Mouse (Mus musculus) liver, embryonic 14.5 days (tissue): ENCODE measurements at regions not wholly inside any gene's neighbourhood (a gene's known extent, or its start where the extent isn't known, plus 50 kb on each side); places are given as distances from the start of the nearest gene placed in this dataset.

Experiments used
- ATAC-seq: fragments of 200-750 bp; cut with Nextera tagmentation; 2 replicates; pipeline ENCODE4 v1.8.0; 2017; ENCODE audit warnings: moderate number of reproducible peaks, mild to moderate bottlenecking, moderate library complexity; ENCODE audit not compliant: insufficient read depth
- DNase-seq, 3 experiments: peaks; one replicate each; pipeline ENCODE4 v3.0.0-alpha.2; 2012 to 2013; ENCODE audit warnings: low read depth in 3 of 3, low spot score in 3 of 3
- H3K27ac ChIP-seq: fragments of 300-500 bp; sonication (generic); 2 replicates; pipeline ENCODE4 v1.5.1; 2014; ENCODE audit warnings: moderate library complexity, mild to moderate bottlenecking, control low read depth, inconsistent platforms
- H3K27me3 ChIP-seq: fragments of 300-500 bp; sonication (generic); 2 replicates; pipeline ENCODE4 v1.6.1; 2014; ENCODE audit warnings: mild to moderate bottlenecking, low read length, moderate library complexity; ENCODE audit not compliant: control insufficient read depth, insufficient read depth
- H3K36me3 ChIP-seq: fragments of 300-500 bp; sonication (generic); replicated peaks from 2 replicates; pipeline ENCODE4 v1.6.1; 2014; ENCODE audit warnings: low read depth; ENCODE audit not compliant: control insufficient read depth, insufficient read depth
- H3K4me1 ChIP-seq, 2 experiments: fragments of 200-500 bp in 1 of 2; fragments of 300-500 bp in 1 of 2; sonication (generic) in 1 of 2; replicated peaks; 2 replicates each; pipeline ENCODE4 v1.6.1; 2012 to 2014; ENCODE audit warnings: antibody characterized with exemption in 1 of 2, inconsistent platforms in 1 of 2, low read length in 1 of 2; ENCODE audit not compliant: control insufficient read depth in 2 of 2, insufficient read depth in 2 of 2
- H3K4me2 ChIP-seq: fragments of 300-500 bp; sonication (generic); 2 replicates; pipeline ENCODE4 v1.6.1; 2014; ENCODE audit warnings: low read depth, mild to moderate bottlenecking, control low read depth, moderate library complexity
- H3K4me3 ChIP-seq, 2 experiments: fragments of 200-500 bp in 1 of 2; fragments of 300-500 bp in 1 of 2; sonication (generic) in 1 of 2; 2 replicates each; pipeline ENCODE4 v1.5.1; 2012 to 2014; ENCODE audit warnings: low read depth in 2 of 2, low read length in 2 of 2, mild to moderate bottlenecking in 2 of 2, control low read depth in 1 of 2, inconsistent platforms in 1 of 2, moderate library complexity in 1 of 2; ENCODE audit not compliant: insufficient read depth in 1 of 2
- H3K9ac ChIP-seq: fragments of 300-500 bp; sonication (generic); replicated peaks from 2 replicates; pipeline ENCODE4 v1.6.1; 2014; ENCODE audit warnings: mild to moderate bottlenecking, control low read depth, moderate library complexity
- H3K9me3 ChIP-seq: fragments of 300-500 bp; sonication (generic); 2 replicates; pipeline ENCODE4 v1.6.1; 2016; ENCODE audit warnings: low read length, mixed read lengths; ENCODE audit not compliant: control insufficient read depth
- CTCF ChIP-seq: IDR thresholded peaks from 2 replicates; pipeline ENCODE4 v1.5.1; 2016; ENCODE audit warnings: antibody characterized with exemption, low read depth, control low read depth
- EP300 ChIP-seq: IDR thresholded peaks from 2 replicates; pipeline ENCODE4 v1.6.1; 2016; ENCODE audit warnings: antibody characterized with exemption, low read depth
- WGBS: fragments of 180-500 bp; shearing (Covaris S2); extraction: QIAGEN DNeasy Blood & Tissue Kit; methylation state at CpG from one replicate; pipeline ENCODE4 v1.1.7; 2014; ENCODE audit not compliant: insufficient replicate concordance; 5-methylcytosine and 5-hydroxymethylcytosine counted together

- Histone ChIP-seq H3K9ac (no peak overlapping the region), H3K4me3 (no peak overlapping the region), H3K27ac (no peak overlapping the region), H3K4me1 (no peaks in the 10 kb centered on the region), H3K4me2 (no peak overlapping the region), H3K36me3 (no peaks in the 10 kb centered on the region), H3K27me3 (no peaks in the 10 kb centered on the region), H3K9me3 (no peaks in the 10 kb centered on the region)
- TF ChIP-seq EP300 (no peak), CTCF (no peak)
- no peak for ATAC-seq
- DNase-seq: no peak
- WGBS: 55% methylated on average over 2 of the region's 2 CpGs
Observed at GRCm38 (mm10) chr14:71882871-71883270, 608.8 kb downstream of the Gm9195 start.

DNA sequence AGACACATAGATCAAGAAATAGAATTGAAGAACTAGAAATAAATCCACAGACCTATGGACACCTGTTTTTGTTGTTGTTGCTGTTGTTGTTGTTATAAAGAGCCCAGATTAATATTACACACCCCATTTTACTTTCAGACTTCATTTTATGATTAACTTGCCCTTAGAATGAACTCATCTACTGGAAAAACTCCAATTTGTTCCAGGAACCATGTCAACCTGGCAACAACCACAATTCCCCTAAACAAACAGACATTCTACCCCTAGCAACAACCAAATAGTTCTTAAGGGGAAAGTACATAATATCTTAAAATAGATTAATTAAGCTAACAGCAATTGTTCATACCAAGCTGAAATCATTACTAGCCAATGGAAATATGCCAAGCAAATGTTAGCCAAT is 646.1 kb downstream of the Gm9195 start:
- no peak for TF ChIP-seq CTCF
- no peak for TF ChIP-seq EP300

GRCm38 (mm10) chr14:71808863-71809487 is 682.7 kb downstream of the Gm9195 start:
- 68% methylated on average over 13 of the region's 13 CpGs for WGBS
- DNase-seq: no peak
- Histone ChIP-seq H3K27ac (no peak overlapping the region), H3K4me3 (no peak overlapping the region), H3K9me3 (no peaks in the 10 kb centered on the region), H3K4me1 (no peaks in the 10 kb centered on the region), H3K36me3 (no peaks in the 10 kb centered on the region), H3K27me3 (no peaks in the 10 kb centered on the region), H3K9ac (no peak overlapping the region), H3K4me2 (no peak overlapping the region)
- ATAC-seq: no peak
- TF ChIP-seq EP300 (no peak), CTCF (no peak)

More for the DNA sequence above, 646.1 kb downstream of the Gm9195 start:
- no peaks in the 10 kb centered on the region for H3K36me3 ChIP-seq
- H3K27me3 ChIP-seq: no peaks in the 10 kb centered on the region
- DNase-seq (no peak), ATAC-seq (no peak)
- H3K9ac ChIP-seq: no peak overlapping the region
- no peak overlapping the region for H3K4me2 ChIP-seq
- no peak overlapping the region for H3K4me3 ChIP-seq
- no peaks in the 10 kb centered on the region for H3K4me1 ChIP-seq
- H3K9me3 ChIP-seq: no peaks in the 10 kb centered on the region
- no peak overlapping the region for H3K27ac ChIP-seq

- H3K4me2 ChIP-seq: no peak overlapping the region
- no peak overlapping the region for H3K4me3 ChIP-seq
- no peaks in the 10 kb centered on the region for H3K27me3 ChIP-seq
- no peak for ATAC-seq
- no peak for DNase-seq
- no peak overlapping the region for H3K9ac ChIP-seq
- no peak overlapping the region for H3K27ac ChIP-seq
- H3K36me3 ChIP-seq: no peaks in the 10 kb centered on the region
- 58% methylated on average over 3 of the region's 3 CpGs for WGBS
- TF ChIP-seq CTCF (no peak), EP300 (no peak)
- H3K4me1 ChIP-seq: no peaks in the 10 kb centered on the region
- no peaks in the 10 kb centered on the region for H3K9me3 ChIP-seq
Observed at GRCm38 (mm10) chr14:71805624-71806023, 686.0 kb downstream of the Gm9195 start.

- DNase-seq: no peak
- no peak overlapping the region for H3K9ac ChIP-seq
- no peaks in the 10 kb centered on the region for H3K27me3 ChIP-seq
- no peaks in the 10 kb centered on the region for H3K9me3 ChIP-seq
- no peak for ATAC-seq
- H3K36me3 ChIP-seq: no peaks in the 10 kb centered on the region
- WGBS: 50% methylated on average over 4 of the region's 4 CpGs
- no peak overlapping the region for H3K4me2 ChIP-seq
- no peaks in the 10 kb centered on the region for H3K4me1 ChIP-seq
- no peak overlapping the region for H3K27ac ChIP-seq
- TF ChIP-seq CTCF: no peak
- no peak for TF ChIP-seq EP300
- no peak overlapping the region for H3K4me3 ChIP-seq
Observed at GRCm38 (mm10) chr14:71799861-71800260, 691.8 kb downstream of the Gm9195 start.
